ENCODE assay signal across 8 mouse cellular contexts in the genomic region with DNA sequence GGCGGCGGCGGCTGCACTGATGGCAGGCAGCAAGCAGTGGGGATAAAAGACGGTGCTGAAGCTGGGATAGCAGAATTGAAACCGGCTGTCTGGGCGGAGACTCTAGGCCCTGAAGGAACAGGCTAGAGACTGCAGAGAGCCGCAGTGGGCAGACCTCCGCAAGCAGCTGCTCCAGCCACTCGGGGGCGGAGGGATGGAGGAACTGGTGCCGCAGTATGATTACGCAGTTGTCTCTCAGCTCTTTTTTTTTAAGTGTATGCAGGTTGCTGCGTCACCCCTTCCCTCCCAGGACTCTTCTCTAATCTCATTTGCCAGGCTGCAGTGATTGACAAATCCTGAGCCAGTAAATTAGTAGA. TPM values are rescaled to one million over a fixed set of nuclear protein-coding genes. Genes with fewer than 3 reads are reported as not detected.
DNase-seq lines count a peak whose midpoint lies in the region; ATAC-seq and TF ChIP-seq lines count a peak whose summit lies in the region.

A gene (minus strand): TSS at position 210 of the 356 bp plus-strand sequence.

- TF ChIP-seq EP300 in liver, postnatal 0 days (IDR thresholded peaks at IDR 0.05; ENCODE audit: low read depth), result no peak

- ATAC-seq in heart, embryonic 12.5 days (ENCODE audit: insufficient number of reproducible peaks, low FRiP score), result no peak
- no peak for ATAC-seq in liver, postnatal 0 days

- H3K9me3 ChIP-seq in embryonic facial prominence, embryonic 10.5 days, result no peaks in the 10 kb centered on the region
- no peaks in the 10 kb centered on the region for H3K9me3 ChIP-seq in heart, embryonic 12.5 days (replicated peaks)
- no peaks in the 10 kb centered on the region for H3K9me3 ChIP-seq in liver, postnatal 0 days (ENCODE audit: low read length)

- peak; percentile 28 for DNase-seq in retina, adult 2 months (ENCODE audit: low read depth, low spot score)
- no peak for DNase-seq in retina, embryonic 14.5 days (ENCODE audit: low spot score)
- peak; percentile 73 for DNase-seq in embryonic facial prominence, embryonic 10.5 days (ENCODE audit: low spot score)
- peak; percentile 78 to 79 for DNase-seq in layer of hippocampus, adult 18-20 months (ENCODE audit: low spot score in 2 of 2)
- peak; percentile 14 for DNase-seq in liver, postnatal 0 days
- peak; percentile 74 to 76 for DNase-seq in right cerebral cortex, adult 2 months (ENCODE audit: low spot score in 2 of 2)
- no peak for DNase-seq in spleen, adult 12 weeks (ENCODE audit: low spot score)

- peak within 1 kb of the TSS; percentile 54; the same call in 1 of the 2 replicates for H3K9ac ChIP-seq in heart, embryonic 12.5 days
- H3K9ac ChIP-seq in liver, postnatal 0 days (replicated peaks), result no peak within 1 kb of the TSS

- H3K4me1 ChIP-seq in embryonic facial prominence, embryonic 10.5 days, result no peaks in the 10 kb centered on the region; the same call in 1 of the 2 replicates
- no peaks in the 10 kb centered on the region for H3K4me1 ChIP-seq in heart, embryonic 12.5 days (replicated peaks)
- H3K4me1 ChIP-seq in liver, postnatal 0 days (ENCODE audit: insufficient read depth), result no peaks in the 10 kb centered on the region

- peak within 1 kb of the TSS; percentile 54 for H3K27ac ChIP-seq in embryonic facial prominence, embryonic 10.5 days (replicated peaks)
- H3K27ac ChIP-seq in heart, embryonic 12.5 days (ENCODE audit: poor library complexity, severe bottlenecking), result no peak within 1 kb of the TSS
- H3K27ac ChIP-seq in liver, postnatal 0 days (ENCODE audit: low read depth), result no peak within 1 kb of the TSS

- no peak for TF ChIP-seq CTCF in liver, postnatal 0 days (IDR thresholded peaks at IDR 0.05; ENCODE audit: low read depth)

- WGBS in embryonic facial prominence, embryonic 10.5 days, result 19% methylated on average over 13 of the region's 13 CpGs
- WGBS in heart, embryonic 12.5 days, result 15% methylated on average over 11 of the region's 13 CpGs
- 22% methylated on average over 13 of the region's 13 CpGs for WGBS in liver, postnatal 0 days (ENCODE audit: insufficient replicate concordance)

- peak within 1 kb of the TSS; percentile 59 for H3K4me3 ChIP-seq in embryonic facial prominence, embryonic 10.5 days
- H3K4me3 ChIP-seq in heart, embryonic 12.5 days, result peak within 1 kb of the TSS; percentile 52
- H3K4me3 ChIP-seq in liver, postnatal 0 days (ENCODE audit: low read depth, low read length), result peak within 1 kb of the TSS; percentile 15; the same call in 1 of the 2 replicates

- H3K36me3 ChIP-seq in embryonic facial prominence, embryonic 10.5 days (replicated peaks), result no peaks in the 10 kb centered on the region
- H3K36me3 ChIP-seq in heart, embryonic 12.5 days, result no peaks in the 10 kb centered on the region
- H3K36me3 ChIP-seq in liver, postnatal 0 days (replicated peaks; ENCODE audit: insufficient read depth, low read length), result no peaks in the 10 kb centered on the region

- peak within 1 kb of the TSS; percentile 72 for H3K4me2 ChIP-seq in heart, embryonic 12.5 days
- H3K4me2 ChIP-seq in liver, postnatal 0 days (ENCODE audit: low read depth, low read length), result peak within 1 kb of the TSS; percentile 29

- peaks cover 56% of the 10 kb centered on the region for H3K27me3 ChIP-seq in embryonic facial prominence, embryonic 10.5 days (replicated peaks; ENCODE audit: low read depth, poor library complexity, severe bottlenecking)
- H3K27me3 ChIP-seq in heart, embryonic 12.5 days (replicated peaks), result peaks cover 18% of the 10 kb centered on the region
- peaks cover 20% of the 10 kb centered on the region for H3K27me3 ChIP-seq in liver, postnatal 0 days (ENCODE audit: insufficient read depth, low read length)

RNA-seq across cellular contexts. Expression of the gene that starts here (rescaled TPM):
- polyA plus RNA-seq in embryonic facial prominence, embryonic 10.5 days (2016; fragmentation: Nextera tagmentation; extraction: Ambion mirVana), result 5.0 and 7.4 TPM in 2 replicates
- polyA plus RNA-seq in heart, embryonic 12.5 days (2016; fragmentation: Nextera tagmentation; extraction: Ambion mirVana), result 1.3 and 1.6 TPM in 2 replicates
- total RNA-seq in layer of hippocampus, adult 18-20 months (2021), result 10 to 100 TPM; 82.2 to 90.0 TPM
- not detected in 2 replicates for polyA plus RNA-seq in liver, postnatal 0 days (2015; fragmentation: Nextera tagmentation; extraction: Ambion mirVana)

Comparison
In these comparisons a context has a peak if more than half of its experiments do, and no peak if none do; other contexts are left out.
1. DNase-seq: peak in retina, adult 2 months (single experiment), embryonic facial prominence, embryonic 10.5 days (single experiment), layer of hippocampus, adult 18-20 months (2 of 2) and right cerebral cortex, adult 2 months (2 of 2); none in retina, embryonic 14.5 days (single experiment) and spleen, adult 12 weeks (single experiment).
2. Peak in DNase-seq, H3K4me3 ChIP-seq and H3K4me2 ChIP-seq in liver, postnatal 0 days; RNA of the gene not detected or under 1 TPM.
3. Peak in every context shown above with its lines, with median percentiles within 50 percentile points of each other: H3K4me3 ChIP-seq.